Mouse (Mus musculus) layer of hippocampus, adult 2 months (tissue): ENCODE results near the gene Fxyd4. TPM values are rescaled to one million over a fixed set of nuclear protein-coding genes. Genes with fewer than 3 reads are reported as not detected.

ENCODE experiments used
- DNase-seq, 2 experiments: peaks; one replicate each; pipeline ENCODE4 v3.0.0; 2022; ENCODE audit warnings: low spot score in 2 of 2
- H3K27ac ChIP-seq: fragments of 200-600 bp; 2 replicates; pipeline ENCODE4 v1.8.1; 2022
- H3K4me3 ChIP-seq: fragments of 200-600 bp; 2 replicates; pipeline ENCODE4 v1.8.1; 2022; ENCODE audit warnings: mild to moderate bottlenecking
- CTCF ChIP-seq: fragments of 200-600 bp; conservative IDR thresholded peaks from 2 replicates; pipeline ENCODE4 v1.8.1; 2022; ENCODE audit warnings: antibody characterized with exemption, mild to moderate bottlenecking, moderate library complexity
- microRNA-seq, 2 experiments: library from miRNA; unstranded; fragments of <30 nt; microRNA quantifications; one replicate each; pipeline ENCODE4 v1.2.0; 2021
- total RNA-seq, 2 experiments: library from RNA; stranded (reverse); gene quantifications; 2 replicates each; pipeline ENCODE4 v1.2.3; 2021

Gene Fxyd4
- total RNA-seq, 2 experiments from 2014 or later, result not detected

GRCm38 (mm10) chr6:117900126-117901080, 37.1 kb downstream of the Fxyd4 start, which contains the start of gene Hnrnpf:
TSS of gene Hnrnpf (plus strand) at chr6:117900324.
- peak; percentile 17; the same call in 1 of the 2 replicates for TF ChIP-seq CTCF
- DNase-seq, result peak in 1 of 2 experiments; percentile 44
- Histone ChIP-seq H3K4me3 (no peak within 1 kb of the TSS), H3K27ac (peak within 1 kb of the TSS; percentile 81)

- TF ChIP-seq CTCF, result no peak
- Histone ChIP-seq H3K4me3 (no peak overlapping the region), H3K27ac (no peak overlapping the region)
- no peak for DNase-seq
Observed at GRCm38 (mm10) chr6:117897800-117898199, 39.7 kb downstream of the Fxyd4 start.

- Histone ChIP-seq H3K27ac (no peak overlapping the region), H3K4me3 (no peak overlapping the region)
- DNase-seq, result no peak
- no peak for TF ChIP-seq CTCF
Observed at GRCm38 (mm10) chr6:117893435-117893834, 44.1 kb downstream of the Fxyd4 start.

GRCm38 (mm10) chr6:117892386-117892785, 45.1 kb downstream of the Fxyd4 start:
- DNase-seq, result no peak
- Histone ChIP-seq H3K27ac (no peak overlapping the region), H3K4me3 (no peak overlapping the region)
- TF ChIP-seq CTCF, result no peak

- no peak for DNase-seq
- no peak overlapping the region for H3K4me3 ChIP-seq
- no peak; the same call in 1 of the 2 replicates for TF ChIP-seq CTCF
- H3K27ac ChIP-seq, result no peak overlapping the region
Observed at GRCm38 (mm10) chr6:117891369-117892160, 45.9 kb downstream of the Fxyd4 start.

- Histone ChIP-seq H3K27ac (no peak overlapping the region), H3K4me3 (no peak overlapping the region)
- no peak for DNase-seq
- no peak for TF ChIP-seq CTCF
Observed at GRCm38 (mm10) chr6:117890257-117890656, 47.2 kb downstream of the Fxyd4 start.

GRCm38 (mm10) chr6:117888642-117889096, 48.8 kb downstream of the Fxyd4 start:
- TF ChIP-seq CTCF, result no peak
- DNase-seq, result no peak
- Histone ChIP-seq H3K4me3 (no peak overlapping the region), H3K27ac (no peak overlapping the region)

- TF ChIP-seq CTCF, result no peak
- DNase-seq, result no peak
- H3K4me3 ChIP-seq, result no peak overlapping the region
- no peak overlapping the region for H3K27ac ChIP-seq
Observed at GRCm38 (mm10) chr6:117888032-117888431, 49.5 kb downstream of the Fxyd4 start.

- no peak overlapping the region for H3K27ac ChIP-seq
- no peak for TF ChIP-seq CTCF
- no peak for DNase-seq
- H3K4me3 ChIP-seq, result no peak overlapping the region
Observed at GRCm38 (mm10) chr6:117885943-117886342, 51.5 kb downstream of the Fxyd4 start.

Small RNA genes within 50 kb of the gene (microRNA-seq; reads per million reads assigned to microRNA genes)
- 0 reads per million in 2 experiments for gene Gm25535

Other genes starting within 250 kb of the Fxyd4 start
- gene Zfp637, start 96.5 kb downstream of the Fxyd4 start, total RNA-seq, result 10 to 100 TPM; 46.5 to 52.6 TPM
- 10 to 100 TPM; 35.9 to 38.4 TPM for gene Zfp239, start 75.6 kb downstream of the Fxyd4 start, total RNA-seq
- 100 to 1,000 TPM; 123 TPM for gene Hnrnpf, start 37.4 kb downstream of the Fxyd4 start, total RNA-seq
- gene Rasgef1a, start 73.7 kb upstream of the Fxyd4 start, total RNA-seq, result 100 to 1,000 TPM; 216 to 231 TPM
- gene Csgalnact2, start 201.4 kb upstream of the Fxyd4 start, total RNA-seq, result 10 to 100 TPM in 1 of 2 experiments, 1 to 10 TPM in 1; 9.7 to 10.5 TPM